Mouse (Mus musculus) heart, embryonic 11.5 days (tissue): ENCODE data around the gene Abca13. TPM values are rescaled to one million over a fixed set of nuclear protein-coding genes. Genes with fewer than 3 reads are reported as not detected.

Source experiments
- ATAC-seq: fragments of 200-750 bp; cut with Nextera tagmentation; replicated peaks from 2 replicates; pipeline ENCODE4 v1.8.0; 2017; ENCODE audit warnings: moderate library complexity; ENCODE audit not compliant: insufficient number of reproducible peaks, low FRiP score, low TSS enrichment
- H3K27ac ChIP-seq: fragments of 300-500 bp; sonication (generic); 2 replicates; pipeline ENCODE4 v1.5.1; 2014; ENCODE audit warnings: mild to moderate bottlenecking, low read depth, low read length
- H3K27me3 ChIP-seq: fragments of 300-500 bp; sonication (generic); 2 replicates; pipeline ENCODE4 v1.6.1; 2014; ENCODE audit warnings: mild to moderate bottlenecking, low read length, mixed read lengths; ENCODE audit not compliant: control insufficient read depth, insufficient read depth
- H3K36me3 ChIP-seq: fragments of 300-500 bp; sonication (generic); 2 replicates; pipeline ENCODE4 v1.6.1; 2014; ENCODE audit warnings: mild to moderate bottlenecking, low read length, moderate library complexity, mixed read lengths; ENCODE audit not compliant: control insufficient read depth, insufficient read depth
- H3K4me1 ChIP-seq: fragments of 300-500 bp; sonication (generic); 2 replicates; pipeline ENCODE4 v1.6.1; 2014; ENCODE audit warnings: low read length; ENCODE audit not compliant: control insufficient read depth, insufficient read depth
- H3K4me2 ChIP-seq: fragments of 300-500 bp; sonication (generic); 2 replicates; pipeline ENCODE4 v1.6.1; 2014; ENCODE audit warnings: mild to moderate bottlenecking, moderate library complexity
- H3K4me3 ChIP-seq: fragments of 300-500 bp; sonication (generic); 2 replicates; pipeline ENCODE4 v1.5.1; 2014; ENCODE audit warnings: low read depth, low read length
- H3K9ac ChIP-seq: fragments of 300-500 bp; sonication (generic); 2 replicates; pipeline ENCODE4 v1.6.1; 2014; ENCODE audit warnings: mild to moderate bottlenecking, low read depth, low read length, moderate library complexity
- H3K9me3 ChIP-seq: fragments of 300-500 bp; sonication (generic); replicated peaks from 2 replicates; pipeline ENCODE4 v1.6.1; 2016; ENCODE audit warnings: low read length; ENCODE audit not compliant: control insufficient read depth
- WGBS: fragments of 180-500 bp; shearing (Covaris S2); extraction: QIAGEN DNeasy Blood & Tissue Kit; methylation state at CpG from one replicate; pipeline ENCODE4 v1.1.7; 2014; ENCODE audit not compliant: insufficient replicate concordance; 5-methylcytosine and 5-hydroxymethylcytosine counted together
- polyA plus RNA-seq: library from polyadenylated mRNA; unstranded; fragments of >200 nt; fragmentation: Nextera tagmentation; extraction: Ambion mirVana; gene quantifications from 2 replicates; pipeline ENCODE4 v1.2.1, GENCODE M21; 2014

The Abca13 gene
- polyA plus RNA-seq, 1 experiment from 2014 or later: 0.03 TPM

GRCm38 (mm10) chr11:9619986-9620385 is 428.2 kb downstream of the Abca13 start:
- no peak for ATAC-seq
- H3K27me3 ChIP-seq: no peaks in the 10 kb centered on the region
- H3K27ac ChIP-seq: no peak overlapping the region
- H3K36me3 ChIP-seq: no peaks in the 10 kb centered on the region
- no peak overlapping the region for H3K4me3 ChIP-seq
- 48% methylated on average over 1 of the region's 1 CpGs for WGBS
- no peaks in the 10 kb centered on the region for H3K9me3 ChIP-seq
- no peaks in the 10 kb centered on the region for H3K4me1 ChIP-seq
- H3K4me2 ChIP-seq: no peak overlapping the region
- no peak overlapping the region for H3K9ac ChIP-seq

GRCm38 (mm10) chr11:9622888-9623287 is 431.1 kb downstream of the Abca13 start:
- no peak for ATAC-seq

GRCm38 (mm10) chr11:9624753-9625152 is 433.0 kb downstream of the Abca13 start:
- 42% methylated on average over 1 of the region's 1 CpGs for WGBS
- Histone ChIP-seq H3K27me3 (no peaks in the 10 kb centered on the region), H3K4me3 (no peak overlapping the region), H3K4me1 (no peaks in the 10 kb centered on the region), H3K9ac (no peak overlapping the region), H3K36me3 (no peaks in the 10 kb centered on the region), H3K4me2 (no peak overlapping the region), H3K27ac (no peak overlapping the region), H3K9me3 (no peaks in the 10 kb centered on the region)
- ATAC-seq: no peak

More at GRCm38 (mm10) chr11:9622888-9623287, 431.1 kb downstream of the Abca13 start:
- no peaks in the 10 kb centered on the region for H3K27me3 ChIP-seq
- no peaks in the 10 kb centered on the region for H3K9me3 ChIP-seq
- no peaks in the 10 kb centered on the region for H3K36me3 ChIP-seq
- no peak overlapping the region for H3K4me2 ChIP-seq
- 78% methylated on average over 2 of the region's 2 CpGs for WGBS
- no peak overlapping the region for H3K9ac ChIP-seq
- no peak overlapping the region for H3K27ac ChIP-seq
- H3K4me1 ChIP-seq: no peaks in the 10 kb centered on the region
- H3K4me3 ChIP-seq: no peak overlapping the region

GRCm38 (mm10) chr11:9625812-9626211 is 434.1 kb downstream of the Abca13 start:
- no peak overlapping the region for H3K27ac ChIP-seq
- no peaks in the 10 kb centered on the region for H3K36me3 ChIP-seq
- no peak overlapping the region for H3K4me2 ChIP-seq
- H3K4me3 ChIP-seq: no peak overlapping the region
- 85% methylated on average over 1 of the region's 1 CpGs for WGBS
- no peak for ATAC-seq
- no peak overlapping the region for H3K9ac ChIP-seq
- no peaks in the 10 kb centered on the region for H3K9me3 ChIP-seq
- H3K4me1 ChIP-seq: no peaks in the 10 kb centered on the region
- no peaks in the 10 kb centered on the region for H3K27me3 ChIP-seq

DNA sequence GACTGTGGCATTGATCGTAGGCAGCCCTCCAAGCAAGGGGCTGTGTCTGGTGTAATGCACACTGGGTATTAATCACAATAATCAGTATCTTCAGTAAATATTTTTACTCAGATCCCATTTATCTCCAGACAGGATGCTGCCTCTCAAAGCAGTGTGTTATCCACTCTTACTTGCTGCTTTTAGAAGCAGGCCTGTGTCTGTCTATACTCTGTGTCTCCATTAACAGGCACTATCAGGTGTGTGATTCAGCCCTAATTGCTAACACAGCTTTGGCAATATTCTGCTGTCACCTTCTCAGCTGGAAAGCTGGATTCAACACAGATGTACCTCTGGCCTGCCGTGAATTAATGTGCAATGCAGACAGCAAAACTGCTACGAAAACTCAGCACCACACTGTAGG is 455.5 kb downstream of the Abca13 start:
- Histone ChIP-seq H3K27me3 (no peaks in the 10 kb centered on the region), H3K4me3 (no peak overlapping the region), H3K9me3 (no peaks in the 10 kb centered on the region), H3K9ac (no peak overlapping the region), H3K4me2 (no peak overlapping the region), H3K4me1 (no peaks in the 10 kb centered on the region), H3K36me3 (no peaks in the 10 kb centered on the region), H3K27ac (no peak overlapping the region)
- 40% methylated on average over 3 of the region's 3 CpGs for WGBS
- no peak; the same call in 1 of the 2 replicates for ATAC-seq

DNA sequence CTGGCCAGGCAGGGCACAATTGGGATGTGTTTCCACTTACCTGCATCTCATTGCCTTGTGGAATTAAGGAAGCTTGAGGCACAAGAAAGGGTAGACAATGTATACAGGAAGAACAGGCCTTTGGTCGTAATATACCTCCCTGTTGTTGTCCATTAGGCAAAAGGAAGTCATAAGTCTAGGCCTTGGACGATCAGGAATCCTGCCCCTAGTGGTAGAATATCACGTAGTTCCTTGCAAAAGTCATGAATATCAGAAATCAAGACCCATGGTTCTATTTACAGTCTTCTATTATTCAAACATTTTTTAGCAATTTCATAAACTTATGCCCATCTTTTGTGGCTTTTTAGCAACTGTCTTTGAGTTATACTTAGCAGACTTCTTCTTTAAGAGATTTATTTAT is 456.2 kb downstream of the Abca13 start:
- Histone ChIP-seq H3K9me3 (no peaks in the 10 kb centered on the region), H3K4me3 (no peak overlapping the region), H3K4me2 (no peak overlapping the region), H3K36me3 (no peaks in the 10 kb centered on the region), H3K4me1 (no peaks in the 10 kb centered on the region), H3K27ac (no peak overlapping the region), H3K27me3 (no peaks in the 10 kb centered on the region), H3K9ac (no peak overlapping the region)
- ATAC-seq: no peak
- 54% methylated on average over 3 of the region's 3 CpGs for WGBS

- no peaks in the 10 kb centered on the region for H3K27me3 ChIP-seq
- H3K4me3 ChIP-seq: no peak overlapping the region
- WGBS: 55% methylated on average over 3 of the region's 3 CpGs
- no peaks in the 10 kb centered on the region for H3K9me3 ChIP-seq
- H3K27ac ChIP-seq: no peak overlapping the region
- no peaks in the 10 kb centered on the region for H3K36me3 ChIP-seq
- H3K9ac ChIP-seq: no peak overlapping the region
- H3K4me2 ChIP-seq: no peak overlapping the region
- ATAC-seq: peak; percentile 39; the same call in 1 of the 2 replicates
- H3K4me1 ChIP-seq: no peaks in the 10 kb centered on the region
Measured at GRCm38 (mm10) chr11:9666648-9667255, 475.0 kb downstream of the Abca13 start.

DNA sequence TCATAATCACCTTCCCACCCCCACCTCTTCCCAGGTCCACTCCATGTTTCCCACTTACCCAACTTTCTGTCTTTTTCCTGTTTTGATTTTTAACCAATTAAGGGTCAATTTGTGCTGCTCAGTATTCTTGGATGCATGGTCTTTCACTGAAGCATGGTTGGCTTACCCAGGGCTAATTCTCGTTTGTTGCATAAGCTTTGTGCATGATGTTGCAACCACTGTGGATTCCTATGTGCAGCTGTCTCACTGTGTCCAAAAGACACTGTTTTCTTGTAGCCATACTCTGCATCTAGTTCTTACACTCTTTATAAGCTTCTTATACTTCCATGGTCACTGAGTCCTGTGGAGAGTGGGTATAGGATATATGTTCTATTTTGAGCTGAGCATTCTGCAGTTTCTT is 477.7 kb downstream of the Abca13 start:
- WGBS: 55% methylated on average over 1 of the region's 1 CpGs
- ATAC-seq: no peak
- Histone ChIP-seq H3K36me3 (no peaks in the 10 kb centered on the region), H3K4me2 (no peak overlapping the region), H3K9ac (no peak overlapping the region), H3K9me3 (no peaks in the 10 kb centered on the region), H3K4me3 (no peak overlapping the region), H3K27ac (no peak overlapping the region), H3K27me3 (no peaks in the 10 kb centered on the region), H3K4me1 (no peaks in the 10 kb centered on the region)

- Histone ChIP-seq H3K9me3 (no peaks in the 10 kb centered on the region), H3K4me1 (no peaks in the 10 kb centered on the region), H3K9ac (no peak overlapping the region), H3K27me3 (no peaks in the 10 kb centered on the region), H3K4me2 (no peak overlapping the region), H3K36me3 (no peaks in the 10 kb centered on the region), H3K27ac (no peak overlapping the region), H3K4me3 (no peak overlapping the region)
- ATAC-seq: no peak
- 78% methylated on average over 2 of the region's 2 CpGs for WGBS
Measured at GRCm38 (mm10) chr11:9684952-9685351, 493.2 kb downstream of the Abca13 start.
